Mouse (Mus musculus) stomach, postnatal 0 days (tissue): ENCODE data around the gene H2afz. TPM values are rescaled to one million over a fixed set of nuclear protein-coding genes. Genes with fewer than 3 reads are reported as not detected.
"Not testable (repeated sequence)": the region's sequence is repeated elsewhere in the genome, so short reads cannot be mapped to it uniquely, and the experiment has no call there.

Experiments
- ATAC-seq: fragments of 200-750 bp; cut with Nextera tagmentation; 2 replicates; pipeline ENCODE4 v1.8.0; 2017; ENCODE audit not compliant: low FRiP score, low TSS enrichment
- DNase-seq: peaks from one replicate; pipeline ENCODE4 v3.0.0-alpha.2; 2016; ENCODE audit warnings: low spot score
- H3K27ac ChIP-seq: fragments of 300-500 bp; sonication (generic); replicated peaks from 2 replicates; pipeline ENCODE4 v1.5.1; 2014; ENCODE audit warnings: mild to moderate bottlenecking, control low read depth
- H3K27me3 ChIP-seq: fragments of 300-500 bp; sonication (generic); 2 replicates; pipeline ENCODE4 v1.6.1; 2014; ENCODE audit warnings: low read length; ENCODE audit not compliant: control insufficient read depth, insufficient read depth
- H3K36me3 ChIP-seq: fragments of 300-500 bp; sonication (generic); 2 replicates; pipeline ENCODE4 v1.6.1; 2014; ENCODE audit warnings: low read length, mixed read lengths; ENCODE audit not compliant: control insufficient read depth, insufficient read depth
- H3K4me1 ChIP-seq: fragments of 300-500 bp; sonication (generic); replicated peaks from 2 replicates; pipeline ENCODE4 v1.6.1; 2014; ENCODE audit warnings: antibody characterized with exemption; ENCODE audit not compliant: control insufficient read depth, insufficient read depth
- H3K4me2 ChIP-seq: fragments of 300-500 bp; sonication (generic); replicated peaks from 2 replicates; pipeline ENCODE4 v1.6.1; 2014; ENCODE audit warnings: low read depth, mild to moderate bottlenecking, control low read depth, moderate library complexity
- H3K4me3 ChIP-seq: fragments of 300-500 bp; sonication (generic); 2 replicates; pipeline ENCODE4 v1.5.1; 2014; ENCODE audit warnings: low read depth, low read length, control low read depth
- H3K9ac ChIP-seq: fragments of 300-500 bp; sonication (generic); 2 replicates; pipeline ENCODE4 v1.6.1; 2014; ENCODE audit warnings: mild to moderate bottlenecking, low read length, control low read depth, mixed read lengths
- H3K9me3 ChIP-seq: fragments of 300-500 bp; sonication (generic); 2 replicates; pipeline ENCODE4 v1.6.1; 2016; ENCODE audit warnings: low read length; ENCODE audit not compliant: control insufficient read depth
- CTCF ChIP-seq: IDR thresholded peaks from 2 replicates; pipeline ENCODE4 v1.5.1; 2016; ENCODE audit warnings: antibody characterized with exemption, low read depth, mild to moderate bottlenecking, moderate library complexity
- EP300 ChIP-seq: optimal IDR thresholded peaks from 2 replicates; pipeline ENCODE3; 2016; ENCODE audit warnings: antibody characterized with exemption
- WGBS: fragments of 180-500 bp; shearing (Covaris S2); extraction: QIAGEN DNeasy Blood & Tissue Kit; methylation state at CpG from one replicate; pipeline ENCODE4 v1.1.7; 2014; 5-methylcytosine and 5-hydroxymethylcytosine counted together
- polyA plus RNA-seq: library from polyadenylated mRNA; unstranded; fragments of >200 nt; fragmentation: Nextera tagmentation; extraction: Ambion mirVana; gene quantifications from 2 replicates; pipeline ENCODE4 v1.2.1, GENCODE M21; 2015

H2afz gene
- polyA plus RNA-seq, 1 experiment from 2014 or later = 844 TPM

DNA sequence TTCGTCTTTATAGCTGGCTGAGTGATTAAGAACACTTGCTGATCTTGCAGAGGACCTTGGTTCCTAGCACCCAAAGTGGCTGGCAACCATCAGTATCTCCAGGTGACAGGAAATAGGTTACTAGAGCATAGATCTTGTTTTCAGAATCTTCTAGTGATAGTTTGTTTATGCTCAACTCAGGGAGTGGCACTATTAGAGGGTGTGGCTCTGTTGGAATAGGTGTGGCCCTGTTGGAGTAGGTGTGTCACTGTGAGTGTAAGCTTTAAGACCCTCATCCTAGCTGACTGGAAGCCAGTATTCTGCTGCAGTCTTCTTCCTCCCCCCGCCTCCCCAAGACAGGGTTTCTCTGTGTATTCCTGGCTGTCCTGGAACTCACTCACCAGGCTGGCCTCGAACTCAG is 20.0 kb upstream of the H2afz start:
- Histone ChIP-seq H3K4me2 (no peak overlapping the region), H3K27me3 (no peaks in the 10 kb centered on the region), H3K9me3 (no peaks in the 10 kb centered on the region), H3K4me1 (no peaks in the 10 kb centered on the region), H3K9ac (no peak overlapping the region), H3K4me3 (no peak overlapping the region), H3K27ac (no peak overlapping the region), H3K36me3 (no peaks in the 10 kb centered on the region)
- 91% methylated on average over 3 of the region's 3 CpGs for WGBS
- no peak for DNase-seq
- TF ChIP-seq CTCF (no peak), EP300 (no peak)
- no peak for ATAC-seq

DNA sequence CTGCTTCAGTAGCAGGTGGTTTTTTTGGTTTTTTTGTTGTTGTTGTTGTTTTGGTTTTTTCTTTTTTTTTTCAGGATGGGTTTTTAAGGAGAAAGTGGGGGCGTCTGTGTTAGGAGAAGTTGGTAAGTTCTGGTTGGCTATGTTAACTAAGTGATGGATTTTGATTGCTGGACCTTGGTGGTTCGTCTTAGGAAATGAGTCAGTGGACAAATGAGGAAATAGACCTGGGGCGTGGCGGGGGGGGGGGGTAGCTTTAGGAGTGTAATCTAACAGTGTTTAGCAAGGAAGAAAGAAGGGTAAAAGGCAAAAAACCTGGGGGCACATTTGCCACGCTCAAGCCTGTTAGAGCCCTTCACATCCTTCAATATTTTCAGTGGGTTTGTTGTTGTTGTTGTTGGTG is 17.7 kb upstream of the H2afz start:
- TF ChIP-seq CTCF = no peak
- TF ChIP-seq EP300 = no peak
- 70% methylated on average over 5 of the region's 5 CpGs for WGBS
- H3K9me3 ChIP-seq = no peaks in the 10 kb centered on the region
- no peak overlapping the region for H3K4me2 ChIP-seq
- no peak overlapping the region for H3K4me3 ChIP-seq
- ATAC-seq (no peak), DNase-seq (no peak)
- no peak overlapping the region for H3K9ac ChIP-seq
- no peaks in the 10 kb centered on the region for H3K27me3 ChIP-seq
- H3K36me3 ChIP-seq = no peaks in the 10 kb centered on the region
- H3K27ac ChIP-seq = no peak overlapping the region
- H3K4me1 ChIP-seq = no peaks in the 10 kb centered on the region

DNA sequence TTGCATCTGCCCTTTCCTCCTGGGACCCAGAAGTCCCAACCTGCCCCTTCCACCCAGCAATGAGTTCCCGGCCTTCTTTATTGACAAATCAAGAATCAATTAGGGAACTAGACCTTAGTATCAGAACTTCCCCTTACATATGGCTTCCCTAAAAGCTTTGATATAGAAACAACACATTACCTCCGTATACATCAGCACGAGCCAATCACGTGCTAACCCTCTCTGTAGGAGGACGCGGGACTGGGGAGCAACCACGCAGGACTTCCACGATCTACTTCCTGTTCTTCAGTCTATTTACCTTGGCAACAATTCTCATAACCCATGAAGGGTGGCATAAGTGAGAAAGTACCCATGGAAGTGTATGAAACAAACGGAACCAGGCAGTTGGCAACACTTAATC is 15.9 kb upstream of the H2afz start:
- 89% methylated on average over 9 of the region's 9 CpGs for WGBS
- no peak overlapping the region for H3K4me3 ChIP-seq
- no peak overlapping the region for H3K4me2 ChIP-seq
- H3K27me3 ChIP-seq = no peaks in the 10 kb centered on the region
- H3K36me3 ChIP-seq = no peaks in the 10 kb centered on the region
- DNase-seq = no peak
- no peak overlapping the region for H3K9ac ChIP-seq
- no peaks in the 10 kb centered on the region for H3K9me3 ChIP-seq
- no peak overlapping the region for H3K27ac ChIP-seq
- no peaks in the 10 kb centered on the region for H3K4me1 ChIP-seq
- no peak for ATAC-seq
- no peak for TF ChIP-seq EP300
- no peak for TF ChIP-seq CTCF

DNA sequence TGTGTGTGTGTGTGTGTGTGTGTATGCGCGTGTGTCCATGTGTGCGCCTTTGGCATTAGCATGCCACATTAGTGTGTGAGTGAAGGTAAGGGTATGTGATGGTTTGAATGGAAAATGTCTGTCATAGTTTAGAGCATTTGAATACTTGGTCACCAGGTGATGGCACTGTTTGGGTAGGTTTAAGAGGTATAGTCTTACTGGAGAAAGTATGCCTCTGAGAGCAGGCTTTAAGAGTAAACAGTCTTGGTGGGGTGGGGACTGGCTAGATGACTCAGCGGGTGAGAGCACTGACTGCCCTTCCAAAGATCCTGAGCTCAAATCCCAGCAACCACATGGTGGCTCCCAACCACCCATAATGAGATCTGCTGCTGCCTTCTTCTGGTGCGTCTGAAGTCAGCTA is 14.6 kb upstream of the H2afz start:
- Histone ChIP-seq H3K4me2 (no peak overlapping the region), H3K9me3 (no peaks in the 10 kb centered on the region), H3K4me3 (no peak overlapping the region), H3K4me1 (no peaks in the 10 kb centered on the region), H3K27ac (no peak overlapping the region), H3K9ac (no peak overlapping the region), H3K36me3 (no peaks in the 10 kb centered on the region), H3K27me3 (no peaks in the 10 kb centered on the region)
- 70% methylated on average over 5 of the region's 5 CpGs for WGBS
- ATAC-seq (peak; percentile 87), DNase-seq (peak; percentile 40)
- 0 out of 2 replicates have a peak, but pooled peaks have one; percentile 27 for TF ChIP-seq CTCF
- no peak for TF ChIP-seq EP300

DNA sequence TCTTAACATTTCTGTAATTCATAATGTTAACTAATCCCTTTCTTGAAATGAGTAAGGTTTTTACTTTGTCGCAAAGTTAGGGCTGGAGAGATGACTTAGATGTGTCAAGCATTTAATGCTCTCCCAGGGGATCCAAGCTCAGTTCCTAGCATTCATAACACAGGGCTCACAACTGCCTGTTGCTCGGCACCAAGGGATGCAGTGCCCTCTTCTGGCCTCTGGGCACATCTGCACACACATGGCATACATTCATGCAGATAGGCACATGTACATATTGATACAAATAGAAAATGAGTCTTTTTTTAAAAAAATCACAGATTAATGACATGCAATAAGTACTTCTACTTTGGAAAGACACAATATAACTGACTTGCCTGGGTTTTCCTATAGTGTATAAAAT is 13.1 kb upstream of the H2afz start:
- Histone ChIP-seq H3K4me3 (no peak overlapping the region), H3K36me3 (no peaks in the 10 kb centered on the region), H3K4me2 (no peak overlapping the region), H3K27ac (no peak overlapping the region), H3K27me3 (no peaks in the 10 kb centered on the region), H3K9ac (no peak overlapping the region), H3K4me1 (no peaks in the 10 kb centered on the region), H3K9me3 (no peaks in the 10 kb centered on the region)
- WGBS = 89% methylated on average over 2 of the region's 2 CpGs
- DNase-seq (no peak), ATAC-seq (no peak)
- TF ChIP-seq EP300 = no peak
- TF ChIP-seq CTCF = 0 out of 2 replicates have a peak, but pooled peaks have one; percentile 15

DNA sequence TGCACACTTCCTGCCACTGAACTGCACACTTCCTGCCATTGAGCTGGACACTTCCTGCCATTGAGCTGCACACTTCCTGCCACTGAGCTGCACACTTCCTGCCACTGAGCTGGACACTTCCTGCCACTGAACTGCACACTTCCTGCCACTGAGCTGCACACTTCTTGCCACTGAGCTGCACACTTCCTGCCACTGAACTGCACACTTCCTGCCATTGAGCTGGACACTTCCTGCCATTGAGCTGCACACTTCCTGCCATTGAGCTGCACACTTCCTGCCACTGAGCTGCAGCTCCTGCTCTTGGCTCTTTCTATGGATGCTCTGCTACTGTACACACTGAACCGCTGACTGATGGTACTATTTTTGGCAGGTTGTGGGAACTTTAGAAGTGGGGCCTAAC is 11.3 kb upstream of the H2afz start:
- H3K4me2 ChIP-seq, H3K9me3 ChIP-seq, ATAC-seq, H3K4me3 ChIP-seq, H3K36me3 ChIP-seq, DNase-seq, H3K4me1 ChIP-seq, H3K27me3 ChIP-seq, H3K9ac ChIP-seq, H3K27ac ChIP-seq: not testable (repeated sequence)
- WGBS = 89% methylated on average over 1 of the region's 1 CpGs

DNA sequence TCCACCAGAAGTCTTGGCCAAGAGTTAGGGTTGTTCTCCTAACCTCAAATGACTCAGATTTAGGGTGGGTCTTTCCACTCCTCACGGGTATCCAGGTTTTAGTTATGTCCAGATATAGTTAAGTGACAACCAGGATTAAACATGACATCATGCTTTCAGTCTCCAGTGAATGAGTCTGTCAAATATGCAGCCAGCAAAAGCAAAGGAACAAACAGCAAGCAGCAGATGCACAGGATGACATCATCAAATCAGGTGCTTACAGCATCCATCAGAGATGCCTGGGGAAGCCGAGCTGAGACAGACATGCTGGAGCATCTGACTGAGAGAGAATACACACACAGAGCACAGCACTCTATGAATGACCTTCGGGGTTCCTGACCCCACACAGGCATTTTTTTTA is 9.0 kb upstream of the H2afz start:
- no peak for TF ChIP-seq CTCF
- ATAC-seq (no peak), DNase-seq (no peak)
- 51% methylated on average over 3 of the region's 3 CpGs for WGBS
- no peak overlapping the region for H3K4me3 ChIP-seq
- no peaks in the 10 kb centered on the region for H3K9me3 ChIP-seq
- no peak overlapping the region for H3K27ac ChIP-seq
- no peaks in the 10 kb centered on the region for H3K36me3 ChIP-seq
- no peaks in the 10 kb centered on the region for H3K4me1 ChIP-seq
- no peaks in the 10 kb centered on the region for H3K27me3 ChIP-seq
- H3K4me2 ChIP-seq = no peak overlapping the region
- H3K9ac ChIP-seq = no peak overlapping the region
